Mouse (Mus musculus) ovary, adult 18-20 months (tissue): Measurements from ENCODE around the gene Trim75.

Experiments used
- DNase-seq: peaks from one replicate; pipeline ENCODE4 v3.0.0; 2022; ENCODE audit warnings: low spot score, mixed read lengths

The Trim75 gene

DNA sequence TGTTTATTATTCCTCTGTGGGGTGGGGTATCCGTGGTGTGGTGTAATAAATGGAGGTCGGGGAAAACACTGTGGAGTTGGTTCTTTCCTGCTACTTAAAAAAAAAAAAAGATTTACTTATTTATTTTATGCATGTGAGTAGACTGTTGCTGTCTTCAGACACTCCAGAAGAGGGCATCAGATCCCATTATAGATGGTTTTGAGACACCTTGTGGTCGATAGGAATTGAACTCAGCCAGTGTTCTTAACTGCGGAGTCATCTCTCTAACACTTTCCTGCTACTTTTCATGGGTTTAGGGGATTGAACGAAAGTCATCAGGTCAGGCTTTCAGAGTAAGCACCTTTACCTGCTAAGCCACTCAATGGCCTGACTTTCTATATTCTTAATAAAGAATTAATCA, 42.8 kb downstream of the Trim75 start:
- no peak for DNase-seq

DNA sequence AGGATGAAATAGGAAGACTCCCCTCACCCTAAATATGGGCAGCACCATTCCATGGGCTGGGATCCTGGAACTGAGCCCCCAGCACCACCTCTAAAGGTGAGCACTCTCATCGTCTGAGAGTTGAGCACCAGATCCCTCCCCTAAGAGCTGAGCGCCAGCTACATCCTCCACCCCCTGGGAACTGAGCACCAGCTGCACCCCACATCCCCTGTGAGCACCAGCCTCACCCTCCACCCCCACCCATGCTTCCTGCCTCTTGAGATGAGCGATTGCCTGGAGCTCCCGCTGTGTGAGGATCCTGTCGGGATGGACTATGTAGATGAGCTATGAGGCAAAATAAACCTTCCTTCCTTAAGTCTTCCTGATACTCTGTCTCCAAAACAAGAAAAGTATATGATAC, 44.7 kb downstream of the Trim75 start:
- DNase-seq, result no peak

DNA sequence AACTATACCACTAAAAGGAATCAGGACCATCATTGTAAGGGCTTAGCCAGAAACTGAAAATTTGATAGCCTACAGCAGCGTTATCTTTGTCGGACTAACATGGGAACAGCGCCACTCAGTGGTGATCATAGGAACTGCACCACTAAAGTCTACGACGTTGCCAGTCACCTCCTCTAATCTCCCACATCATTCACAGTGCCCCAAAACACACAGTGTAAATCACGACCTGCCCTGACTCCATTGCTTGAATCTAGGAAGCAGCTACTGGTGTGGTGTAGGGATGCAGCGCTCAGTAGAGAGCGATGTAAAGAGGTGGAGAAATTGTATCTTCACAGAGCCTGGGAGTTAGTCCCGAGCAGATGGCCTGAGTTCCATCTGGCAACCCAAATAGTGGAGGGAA, 46.1 kb downstream of the Trim75 start:
- peak; percentile 37 for DNase-seq

DNA sequence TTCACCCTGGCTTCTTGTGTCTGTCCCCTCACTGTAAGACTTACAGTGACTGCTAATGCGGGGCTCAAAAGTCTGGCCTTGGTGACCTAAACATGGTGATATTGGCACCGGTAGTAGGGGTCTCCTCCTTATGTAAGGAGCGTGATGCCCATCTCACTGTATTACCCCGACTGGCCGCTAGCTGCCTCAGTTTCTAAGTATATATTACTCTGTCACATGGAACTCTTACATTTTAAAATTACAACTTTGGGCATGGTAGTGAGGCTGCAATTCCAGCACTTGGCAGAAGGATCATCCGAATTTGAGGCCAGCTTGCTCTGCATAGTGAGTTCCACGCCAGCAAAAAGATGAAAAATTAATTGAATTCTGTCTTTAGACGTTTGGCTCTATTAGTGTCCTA, 46.6 kb downstream of the Trim75 start:
- DNase-seq, result no peak

DNA sequence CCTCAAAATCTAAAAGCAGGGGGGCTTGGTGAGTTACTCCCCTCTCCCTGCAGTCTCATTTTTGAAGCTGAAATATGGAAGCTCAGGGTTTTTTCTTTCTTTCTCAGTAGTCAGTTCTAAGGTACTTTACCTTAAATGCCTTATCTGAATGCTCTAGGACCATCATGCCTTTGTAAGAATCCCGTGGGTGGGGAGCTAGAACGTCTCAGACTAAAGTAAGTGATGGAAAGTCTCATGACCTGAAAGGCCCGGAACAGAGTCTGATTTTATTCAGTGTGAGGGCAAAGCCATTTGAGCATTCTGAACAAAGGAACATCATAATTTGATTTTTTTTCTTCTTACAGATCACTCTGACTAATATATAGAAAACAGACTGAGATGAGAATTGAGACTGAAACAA, 52.6 kb downstream of the Trim75 start:
- DNase-seq, result no peak
